Mouse (Mus musculus) kidney, adult 2 months (tissue): ENCODE results near the gene Olfml1. TPM values are rescaled to one million over a fixed set of nuclear protein-coding genes. Genes with fewer than 3 reads are reported as not detected.

ENCODE experiments used
- DNase-seq: peaks from one replicate; pipeline ENCODE4 v3.0.0; 2021
- H3K27ac ChIP-seq: fragments of 200-500 bp; 2 replicates; pipeline ENCODE4 v1.5.1; 2012; ENCODE audit warnings: low read depth, low read length, control low read depth, inconsistent platforms; ENCODE audit not compliant: insufficient read depth
- H3K27me3 ChIP-seq: fragments of 200-500 bp; replicated peaks from 2 replicates; pipeline ENCODE4 v1.6.1; 2012; ENCODE audit warnings: mild to moderate bottlenecking, moderate library complexity, low read length, inconsistent platforms; ENCODE audit not compliant: control insufficient read depth, insufficient read depth
- H3K36me3 ChIP-seq: fragments of 200-500 bp; 2 replicates; pipeline ENCODE4 v1.6.1; 2012; ENCODE audit warnings: mild to moderate bottlenecking, moderate library complexity, low read length, inconsistent platforms; ENCODE audit not compliant: control insufficient read depth, insufficient read depth
- H3K4me1 ChIP-seq: fragments of 200-500 bp; 2 replicates; pipeline ENCODE4 v1.6.1; 2011; ENCODE audit warnings: low read length; ENCODE audit not compliant: control insufficient read depth, insufficient read depth
- H3K4me3 ChIP-seq: fragments of 200-500 bp; 2 replicates; pipeline ENCODE4 v1.5.1; 2011; ENCODE audit warnings: mild to moderate bottlenecking, low read depth, low read length, control low read depth; ENCODE audit not compliant: insufficient read depth
- CTCF ChIP-seq: fragments of 200-500 bp; conservative IDR thresholded peaks from 2 replicates; pipeline ENCODE4 v1.5.1; 2011; ENCODE audit warnings: low read depth, mild to moderate bottlenecking, control low read depth, low read length, moderate library complexity, mixed read lengths; ENCODE audit not compliant: insufficient read depth, insufficient read length
- POLR2A ChIP-seq: fragments of 200-500 bp; IDR thresholded peaks from one replicate; pipeline ENCODE4 v1.6.1; 2011; ENCODE audit warnings: low read depth, low read length, control low read depth
- WGBS: fragments of 180-500 bp; shearing (Covaris S2); methylation state at CpG from one replicate; pipeline ENCODE4 v1.1.7; 2018; 5-methylcytosine and 5-hydroxymethylcytosine counted together
- polyA plus RNA-seq: library from polyadenylated mRNA; depleted of rRNA; stranded (reverse); fragments of >200 nt; gene quantifications from 2 replicates; pipeline ENCODE4 v1.2.3, GENCODE M21; 2012

Olfml1 gene
- polyA plus RNA-seq, 1 experiment = 13.2 TPM

- H3K36me3 ChIP-seq = no peaks in the 10 kb centered on the region
- H3K27me3 ChIP-seq = no peaks in the 10 kb centered on the region
- TF ChIP-seq POLR2A (no peak), CTCF (no peak)
- H3K27ac ChIP-seq = no peak overlapping the region
- H3K4me1 ChIP-seq = no peaks in the 10 kb centered on the region
- DNase-seq = no peak
- WGBS = 15% methylated on average over 2 of the region's 2 CpGs
- no peak overlapping the region for H3K4me3 ChIP-seq
Observed at GRCm38 (mm10) chr7:107563727-107564126, 3.5 kb upstream of the Olfml1 start.

GRCm38 (mm10) chr7:107567674-107568073 is 428 bp downstream of the Olfml1 start:
- Histone ChIP-seq H3K4me3 (peak overlapping the region; percentile 77), H3K36me3 (no peaks in the 10 kb centered on the region), H3K27me3 (no peaks in the 10 kb centered on the region), H3K27ac (peak overlapping the region; percentile 51), H3K4me1 (no peaks in the 10 kb centered on the region)
- no peak for DNase-seq
- no peak for TF ChIP-seq POLR2A
- TF ChIP-seq CTCF = no peak
- 31% methylated on average over 5 of the region's 5 CpGs for WGBS

- Histone ChIP-seq H3K27me3 (no peaks in the 10 kb centered on the region), H3K4me3 (no peak overlapping the region), H3K4me1 (0 out of 2 replicates have a peak, but pooled peaks cover 1% of the 10 kb centered on the region), H3K36me3 (no peaks in the 10 kb centered on the region), H3K27ac (no peak overlapping the region)
- WGBS = 37% methylated on average over 4 of the region's 4 CpGs
- DNase-seq = no peak
- TF ChIP-seq POLR2A = no peak
Observed at GRCm38 (mm10) chr7:107568971-107569370, 1.7 kb downstream of the Olfml1 start.

GRCm38 (mm10) chr7:107573856-107574255 is 6.6 kb downstream of the Olfml1 start:
- Histone ChIP-seq H3K36me3 (no peaks in the 10 kb centered on the region), H3K27me3 (no peaks in the 10 kb centered on the region), H3K4me3 (no peak overlapping the region), H3K4me1 (0 out of 2 replicates have a peak, but pooled peaks cover 2% of the 10 kb centered on the region), H3K27ac (peak overlapping the region; percentile 31; the same call in 1 of the 2 replicates)
- TF ChIP-seq CTCF = peak; percentile 29; the same call in 1 of the 2 replicates
- TF ChIP-seq POLR2A = no peak
- 70% methylated on average over 2 of the region's 2 CpGs for WGBS
- DNase-seq = no peak

- H3K36me3 ChIP-seq = no peaks in the 10 kb centered on the region
- no peak overlapping the region for H3K4me3 ChIP-seq
- DNase-seq = peak; percentile 51
- no peaks in the 10 kb centered on the region for H3K27me3 ChIP-seq
- 0 out of 2 replicates have a peak, but pooled peaks cover 2% of the 10 kb centered on the region for H3K4me1 ChIP-seq
- WGBS = 50% methylated on average over 3 of the region's 3 CpGs
- H3K27ac ChIP-seq = peak overlapping the region; percentile 31; the same call in 1 of the 2 replicates
- TF ChIP-seq CTCF (no peak), POLR2A (no peak)
Observed at GRCm38 (mm10) chr7:107574276-107574675, 7.0 kb downstream of the Olfml1 start.

DNA sequence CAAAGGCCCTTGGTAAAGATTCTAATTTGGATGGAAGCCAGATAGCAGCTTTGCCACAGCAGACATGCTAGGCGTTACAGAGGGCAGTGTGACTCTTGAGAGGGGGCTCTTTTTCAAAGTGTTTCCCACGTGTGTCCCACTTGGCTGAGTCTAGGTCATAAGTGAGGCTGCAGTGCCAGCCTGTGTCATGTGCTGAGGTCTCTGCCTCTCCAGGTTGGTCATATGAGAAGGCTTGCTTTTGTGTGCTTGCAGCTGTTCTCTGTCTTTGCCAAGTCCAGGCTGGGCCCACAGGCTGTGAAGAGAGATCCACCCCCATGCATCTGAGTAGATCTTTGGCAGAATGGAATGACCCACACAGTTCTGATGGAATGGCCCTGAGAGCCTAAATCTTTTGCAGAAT is 25.4 kb downstream of the Olfml1 start:
- TF ChIP-seq CTCF (no peak), POLR2A (no peak)
- no peak for DNase-seq
- H3K4me3 ChIP-seq = no peak overlapping the region
- H3K36me3 ChIP-seq = no peaks in the 10 kb centered on the region
- no peaks in the 10 kb centered on the region for H3K27me3 ChIP-seq
- WGBS = 36% methylated on average over 2 of the region's 2 CpGs
- H3K27ac ChIP-seq = no peak overlapping the region
- H3K4me1 ChIP-seq = no peaks in the 10 kb centered on the region

DNA sequence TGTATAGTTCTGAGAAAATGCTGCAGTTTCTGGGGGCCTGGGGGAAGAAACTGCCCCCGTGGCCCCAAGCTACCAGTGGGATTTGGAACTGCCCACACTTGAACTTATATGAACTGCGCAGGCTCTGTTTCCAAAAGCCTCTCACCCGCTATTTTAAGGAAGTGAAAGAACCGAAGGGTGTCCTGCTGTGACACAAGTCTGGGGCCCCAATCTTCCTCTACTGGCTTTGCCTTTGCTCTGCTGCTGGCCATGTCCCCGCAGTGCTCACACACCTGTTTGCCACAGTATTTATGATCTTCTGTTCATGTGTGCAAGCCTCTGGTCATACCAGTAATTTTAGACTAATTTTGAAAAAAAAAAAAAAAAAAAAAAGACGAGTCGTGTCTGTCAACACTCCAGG is 26.7 kb downstream of the Olfml1 start:
- DNase-seq = no peak
- Histone ChIP-seq H3K4me1 (no peaks in the 10 kb centered on the region), H3K27ac (peak overlapping the region; percentile 77; the same call in 1 of the 2 replicates), H3K36me3 (no peaks in the 10 kb centered on the region), H3K27me3 (no peaks in the 10 kb centered on the region), H3K4me3 (no peak overlapping the region)
- TF ChIP-seq POLR2A (no peak), CTCF (no peak)
- WGBS = 44% methylated on average over 7 of the region's 7 CpGs

DNA sequence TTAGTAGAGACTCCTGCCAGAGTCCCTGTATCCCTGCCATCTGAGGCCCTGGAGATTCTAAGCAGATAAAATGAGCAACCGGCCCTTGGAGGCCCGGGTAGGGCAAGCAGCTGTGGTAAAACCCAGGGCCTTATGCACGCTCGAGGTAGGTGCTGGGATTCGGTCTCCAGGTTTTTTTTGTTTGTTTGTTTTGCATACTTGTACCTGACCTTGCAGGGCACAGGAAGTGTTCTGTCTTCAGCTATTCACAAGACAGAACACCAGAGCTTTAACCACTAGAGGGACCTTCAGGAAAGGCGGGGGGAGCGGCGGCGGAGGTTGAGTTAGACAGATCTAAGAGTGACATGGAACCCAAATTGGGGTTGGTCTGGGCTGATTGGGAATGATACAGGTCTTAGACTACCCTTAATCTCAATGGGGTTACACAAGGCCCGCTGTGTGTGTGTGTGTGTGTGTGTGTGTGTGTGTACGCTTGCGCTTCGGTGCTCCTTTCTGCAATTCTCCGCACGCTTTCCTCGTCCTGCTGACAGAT is 27.1 kb downstream of the Olfml1 start:
- Histone ChIP-seq H3K27me3 (no peaks in the 10 kb centered on the region), H3K4me3 (peak overlapping the region; percentile 70), H3K27ac (peak overlapping the region; percentile 77), H3K4me1 (no peaks in the 10 kb centered on the region), H3K36me3 (no peaks in the 10 kb centered on the region)
- 2% methylated on average over 16 of the region's 16 CpGs for WGBS
- DNase-seq = peak; percentile 75
- TF ChIP-seq CTCF (peak; percentile 46; the same call in 1 of the 2 replicates), POLR2A (no peak)
